Mouse (Mus musculus): ENCODE results near the gene Mavs. TPM values are rescaled to one million over a fixed set of nuclear protein-coding genes. Genes with fewer than 3 reads are reported as not detected.

Mavs gene
- total and polyA plus RNA-seq, 2 experiments from 2014 or later = 6.1 to 17.4 TPM

DNA sequence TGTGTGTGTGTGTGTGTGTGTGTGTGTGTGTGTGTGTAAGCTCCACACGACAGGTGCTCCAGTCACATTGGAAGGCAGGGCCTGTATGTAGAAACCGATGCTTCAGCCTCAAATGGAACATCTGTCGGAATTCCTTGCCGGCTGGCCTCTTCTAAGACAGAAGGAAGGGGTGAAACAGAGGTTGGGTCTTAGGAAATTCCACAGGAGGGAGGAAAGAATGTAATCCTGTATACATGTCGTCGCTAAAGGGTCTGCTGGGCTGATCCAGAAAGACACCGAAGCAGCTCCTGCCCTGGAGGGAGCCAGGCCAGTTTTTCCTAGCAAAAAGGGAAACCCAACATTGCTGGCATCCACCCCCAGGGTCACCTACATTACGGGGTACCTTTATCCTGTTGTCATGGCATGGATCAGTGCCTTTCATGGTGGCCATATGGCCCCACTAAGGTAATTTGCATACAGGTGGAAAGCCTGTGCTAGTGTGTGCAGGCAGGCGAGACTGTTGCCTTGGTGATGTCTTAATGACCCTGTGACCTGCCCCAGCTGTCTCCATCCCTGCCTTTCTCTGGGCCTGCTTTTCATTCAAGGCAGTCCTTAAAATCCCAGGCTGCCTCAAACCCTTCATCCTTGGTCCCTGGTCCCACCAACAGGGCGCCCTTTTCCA, 43.4 kb upstream of the Mavs start:
- H3K4me3 ChIP-seq (ENCODE audit: low read length) = no peak overlapping the region
- DNase-seq (ENCODE audit: low spot score) (peak; percentile 58), ATAC-seq (peak; percentile 45)
- no peak overlapping the region for H3K4me2 ChIP-seq (ENCODE audit: low read depth, low read length)
- H3K27ac ChIP-seq = peak overlapping the region; percentile 49; the same call in 1 of the 2 replicates
- H3K9ac ChIP-seq (replicated peaks; ENCODE audit: low read length) = no peak overlapping the region
- no peaks in the 10 kb centered on the region for H3K27me3 ChIP-seq (ENCODE audit: insufficient read depth, low read length)
- no peak for TF ChIP-seq CTCF (IDR thresholded peaks at IDR 0.05; ENCODE audit: low read depth)
- no peaks in the 10 kb centered on the region for H3K9me3 ChIP-seq (ENCODE audit: low read length)
- peaks cover 17% of the 10 kb centered on the region for H3K4me1 ChIP-seq (ENCODE audit: insufficient read depth, low read length)
- 21% methylated on average over 10 of the region's 10 CpGs for whole genome bisulfite sequencing
- 0 out of 2 replicates have a peak, but pooled peaks cover 16% of the 10 kb centered on the region for H3K36me3 ChIP-seq (ENCODE audit: insufficient read depth, low read length)

- Histone ChIP-seq H3K9ac (replicated peaks; ENCODE audit: low read length) (no peak overlapping the region), H3K27me3 (ENCODE audit: insufficient read depth, low read length) (no peaks in the 10 kb centered on the region), H3K4me1 (ENCODE audit: insufficient read depth, low read length) (peaks cover 17% of the 10 kb centered on the region), H3K27ac (0 out of 2 replicates have a peak overlapping the region, but pooled peaks have one; percentile 49), H3K9me3 (ENCODE audit: low read length) (no peaks in the 10 kb centered on the region), H3K4me2 (ENCODE audit: low read depth, low read length) (no peak overlapping the region), H3K4me3 (ENCODE audit: low read length) (no peak overlapping the region), H3K36me3 (ENCODE audit: insufficient read depth, low read length) (0 out of 2 replicates have a peak, but pooled peaks cover 16% of the 10 kb centered on the region)
- DNase-seq (ENCODE audit: low spot score) = no peak
- TF ChIP-seq CTCF (IDR thresholded peaks at IDR 0.05; ENCODE audit: low read depth) = no peak
- no peak for ATAC-seq
- WGBS = 65% methylated on average over 7 of the region's 7 CpGs
Measured at GRCm38 (mm10) chr2:131191005-131191390, 42.9 kb upstream of the Mavs start.

- 95% methylated on average over 16 of the region's 16 CpGs for WGBS
- H3K36me3 ChIP-seq (ENCODE audit: insufficient read depth, low read length) = 0 out of 2 replicates have a peak, but pooled peaks cover 19% of the 10 kb centered on the region
- no peak for DNase-seq (ENCODE audit: low spot score)
- no peaks in the 10 kb centered on the region for H3K4me1 ChIP-seq (ENCODE audit: insufficient read depth, low read length)
- TF ChIP-seq CTCF (IDR thresholded peaks at IDR 0.05; ENCODE audit: low read depth) = no peak
- no peaks in the 10 kb centered on the region for H3K27me3 ChIP-seq (ENCODE audit: insufficient read depth, low read length)
- no peak overlapping the region for H3K4me2 ChIP-seq (ENCODE audit: low read depth, low read length)
- H3K4me3 ChIP-seq (ENCODE audit: low read length) = no peak overlapping the region
- H3K27ac ChIP-seq = no peak overlapping the region
- no peaks in the 10 kb centered on the region for H3K9me3 ChIP-seq (ENCODE audit: low read length)
- ATAC-seq = no peak
- H3K9ac ChIP-seq (replicated peaks; ENCODE audit: low read length) = no peak overlapping the region
Measured at GRCm38 (mm10) chr2:131196606-131197316, 37.1 kb upstream of the Mavs start.

DNA sequence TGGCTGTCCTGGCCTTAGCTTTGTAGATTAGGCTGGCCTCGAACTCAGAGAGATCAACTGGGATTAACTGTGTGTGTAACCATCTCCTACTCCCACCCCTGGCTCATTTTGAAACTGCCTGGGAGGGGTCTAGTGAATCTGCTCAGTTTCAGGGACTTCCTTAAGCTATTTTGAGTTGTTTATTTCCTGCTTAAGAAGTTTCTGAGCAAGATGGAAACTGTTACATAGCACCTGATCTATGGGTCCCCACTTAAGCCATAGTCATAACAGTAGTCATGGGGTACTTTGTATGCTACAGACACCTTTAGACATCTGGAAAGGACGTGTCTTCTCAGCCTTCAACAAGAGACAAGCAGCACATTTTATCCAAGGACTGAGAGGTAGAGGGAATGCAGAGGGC, 33.2 kb upstream of the Mavs start:
- Histone ChIP-seq H3K27me3 (ENCODE audit: insufficient read depth, low read length) (no peaks in the 10 kb centered on the region), H3K4me1 (ENCODE audit: insufficient read depth, low read length) (no peaks in the 10 kb centered on the region; the same call in 1 of the 2 replicates), H3K9me3 (ENCODE audit: low read length) (no peaks in the 10 kb centered on the region), H3K4me2 (ENCODE audit: low read depth, low read length) (no peak overlapping the region), H3K4me3 (ENCODE audit: low read length) (no peak overlapping the region), H3K36me3 (ENCODE audit: insufficient read depth, low read length) (0 out of 2 replicates have a peak, but pooled peaks cover 3% of the 10 kb centered on the region), H3K9ac (replicated peaks; ENCODE audit: low read length) (no peak overlapping the region), H3K27ac (no peak overlapping the region)
- WGBS = 84% methylated on average over 2 of the region's 2 CpGs
- TF ChIP-seq CTCF (IDR thresholded peaks at IDR 0.05; ENCODE audit: low read depth) = no peak
- DNase-seq (ENCODE audit: low spot score) (no peak), ATAC-seq (no peak)

DNA sequence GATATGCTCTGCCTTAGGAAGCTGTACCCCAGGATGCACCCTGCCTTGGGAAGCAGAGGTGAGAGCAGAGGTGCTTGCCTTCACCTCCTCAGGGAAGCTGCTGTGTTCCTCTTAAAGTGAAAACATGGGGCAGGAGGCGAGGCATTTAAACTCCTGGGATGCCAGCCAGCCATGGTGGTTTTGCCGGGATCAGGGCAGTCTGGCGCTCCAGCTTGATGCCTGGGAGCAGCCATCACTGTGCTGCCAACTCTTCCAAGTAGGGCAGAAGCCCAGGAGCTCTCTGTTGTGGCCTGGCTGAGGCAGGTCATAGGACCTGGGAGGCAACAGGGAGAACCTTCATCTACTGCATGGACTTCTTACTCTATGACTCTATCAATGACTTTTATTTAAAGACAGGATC, 32.6 kb upstream of the Mavs start:
- Histone ChIP-seq H3K4me3 (ENCODE audit: low read length) (no peak overlapping the region), H3K36me3 (ENCODE audit: insufficient read depth, low read length) (0 out of 2 replicates have a peak, but pooled peaks cover 3% of the 10 kb centered on the region), H3K27ac (no peak overlapping the region), H3K4me2 (ENCODE audit: low read depth, low read length) (no peak overlapping the region), H3K9me3 (ENCODE audit: low read length) (no peaks in the 10 kb centered on the region), H3K9ac (replicated peaks; ENCODE audit: low read length) (no peak overlapping the region), H3K27me3 (ENCODE audit: insufficient read depth, low read length) (no peaks in the 10 kb centered on the region), H3K4me1 (ENCODE audit: insufficient read depth, low read length) (no peaks in the 10 kb centered on the region; the same call in 1 of the 2 replicates)
- 73% methylated on average over 3 of the region's 3 CpGs for WGBS
- ATAC-seq (no peak), DNase-seq (ENCODE audit: low spot score) (no peak)
- TF ChIP-seq CTCF (IDR thresholded peaks at IDR 0.05; ENCODE audit: low read depth) = no peak

DNA sequence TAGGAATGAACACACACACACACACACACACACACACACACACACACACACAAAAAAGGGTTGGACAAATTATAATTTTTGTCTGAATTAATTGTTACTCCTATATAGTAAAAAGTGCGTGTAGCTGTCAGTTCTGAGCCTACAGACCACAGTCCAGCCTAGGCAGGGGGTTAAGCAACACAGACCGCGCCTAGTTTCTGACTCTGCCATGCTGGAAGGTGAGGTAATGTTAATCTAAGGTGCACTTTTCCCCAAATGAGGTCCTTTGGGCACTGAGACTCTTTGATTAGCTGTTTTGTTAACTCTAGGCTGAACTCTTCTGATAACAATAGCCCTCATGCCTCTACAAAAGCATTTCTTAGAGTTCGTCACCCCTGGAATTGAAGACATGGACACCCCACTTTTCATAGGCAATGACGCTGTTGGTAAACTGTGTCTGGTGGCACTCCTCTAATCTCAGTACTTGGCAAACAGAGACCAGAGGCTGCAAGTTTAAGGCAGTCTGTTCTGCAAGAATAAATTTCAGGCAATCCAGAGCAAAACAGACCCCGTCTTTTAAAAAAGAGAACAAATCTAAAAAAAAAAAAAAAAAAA, 29.9 kb upstream of the Mavs start:
- WGBS = 83% methylated on average over 6 of the region's 6 CpGs

More for the DNA sequence above, 29.9 kb upstream of the Mavs start:
- Histone ChIP-seq H3K4me1 (ENCODE audit: insufficient read depth, low read length) (no peaks in the 10 kb centered on the region; the same call in 1 of the 2 replicates), H3K4me2 (ENCODE audit: low read depth, low read length) (no peak overlapping the region), H3K9ac (replicated peaks; ENCODE audit: low read length) (no peak overlapping the region), H3K36me3 (ENCODE audit: insufficient read depth, low read length) (no peaks in the 10 kb centered on the region), H3K27me3 (ENCODE audit: insufficient read depth, low read length) (no peaks in the 10 kb centered on the region), H3K9me3 (ENCODE audit: low read length) (no peaks in the 10 kb centered on the region), H3K4me3 (ENCODE audit: low read length) (no peak overlapping the region), H3K27ac (no peak overlapping the region)
- ATAC-seq (no peak), DNase-seq (ENCODE audit: low spot score) (no peak)
- no peak for TF ChIP-seq CTCF (IDR thresholded peaks at IDR 0.05; ENCODE audit: low read depth)
